Mouse (Mus musculus): ENCODE measurements at regions not wholly inside any gene's neighbourhood (a gene's known extent, or its start where the extent isn't known, plus 50 kb on each side); places are given as distances from the start of the nearest gene placed in this dataset.

DNA sequence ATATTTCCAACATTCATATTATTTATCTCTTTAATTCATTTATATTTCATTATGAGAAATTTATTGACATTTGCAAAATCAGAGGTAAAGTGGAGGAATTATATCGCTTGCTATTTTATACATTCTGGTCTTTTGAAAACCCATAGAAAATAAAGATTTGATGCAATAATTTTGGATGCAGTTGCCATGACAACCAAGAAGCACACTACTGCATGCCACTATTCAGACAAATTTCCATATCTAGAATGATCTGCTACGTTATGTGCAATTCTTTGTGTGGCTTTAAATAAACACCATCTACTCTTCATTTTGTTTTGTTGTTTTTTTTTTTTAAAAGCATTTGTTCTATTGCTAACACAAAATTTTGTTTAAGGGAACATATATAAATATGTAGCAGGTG, 474.4 kb downstream of the Pcdh18 start:
- WGBS = 82% methylated on average over 2 of the region's 2 CpGs
- no peaks in the 10 kb centered on the region for H3K4me1 ChIP-seq
- no peak overlapping the region for H3K9ac ChIP-seq
- no peak overlapping the region for H3K4me2 ChIP-seq
- no peaks in the 10 kb centered on the region for H3K9me3 ChIP-seq
- ATAC-seq (ENCODE audit: low FRiP score) = no peak
- H3K36me3 ChIP-seq (replicated peaks) = no peaks in the 10 kb centered on the region
- no peaks in the 10 kb centered on the region for H3K27me3 ChIP-seq
- no peak overlapping the region for H3K4me3 ChIP-seq (replicated peaks)
- no peak overlapping the region for H3K27ac ChIP-seq

DNA sequence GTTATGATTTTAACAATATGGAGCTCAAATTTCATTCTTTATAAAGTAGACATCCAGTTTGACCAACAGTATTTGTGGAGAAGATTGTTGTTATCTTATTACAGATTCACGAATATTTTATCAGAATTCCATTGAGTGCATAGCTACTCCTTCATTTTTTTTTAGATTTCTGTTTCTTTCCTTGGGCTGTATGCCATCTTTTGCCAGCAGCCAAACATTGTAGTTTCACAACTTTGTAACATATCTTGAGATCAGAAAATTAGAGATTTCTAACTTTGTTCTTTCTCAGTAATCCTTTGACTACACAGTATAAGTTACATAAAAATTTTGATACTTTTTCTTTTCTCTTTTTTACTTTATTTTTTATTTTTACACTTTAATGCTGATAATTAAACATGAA, 478.8 kb downstream of the Pcdh18 start:
- no peak for ATAC-seq (ENCODE audit: low FRiP score)
- H3K4me3 ChIP-seq (replicated peaks) = no peak overlapping the region
- H3K4me2 ChIP-seq = no peak overlapping the region
- H3K9ac ChIP-seq = no peak overlapping the region
- H3K4me1 ChIP-seq = no peaks in the 10 kb centered on the region
- H3K27me3 ChIP-seq = no peaks in the 10 kb centered on the region
- H3K27ac ChIP-seq = no peak overlapping the region
- H3K9me3 ChIP-seq = no peaks in the 10 kb centered on the region
- WGBS = 90% methylated on average over 1 of the region's 1 CpGs
- no peaks in the 10 kb centered on the region for H3K36me3 ChIP-seq (replicated peaks)

DNA sequence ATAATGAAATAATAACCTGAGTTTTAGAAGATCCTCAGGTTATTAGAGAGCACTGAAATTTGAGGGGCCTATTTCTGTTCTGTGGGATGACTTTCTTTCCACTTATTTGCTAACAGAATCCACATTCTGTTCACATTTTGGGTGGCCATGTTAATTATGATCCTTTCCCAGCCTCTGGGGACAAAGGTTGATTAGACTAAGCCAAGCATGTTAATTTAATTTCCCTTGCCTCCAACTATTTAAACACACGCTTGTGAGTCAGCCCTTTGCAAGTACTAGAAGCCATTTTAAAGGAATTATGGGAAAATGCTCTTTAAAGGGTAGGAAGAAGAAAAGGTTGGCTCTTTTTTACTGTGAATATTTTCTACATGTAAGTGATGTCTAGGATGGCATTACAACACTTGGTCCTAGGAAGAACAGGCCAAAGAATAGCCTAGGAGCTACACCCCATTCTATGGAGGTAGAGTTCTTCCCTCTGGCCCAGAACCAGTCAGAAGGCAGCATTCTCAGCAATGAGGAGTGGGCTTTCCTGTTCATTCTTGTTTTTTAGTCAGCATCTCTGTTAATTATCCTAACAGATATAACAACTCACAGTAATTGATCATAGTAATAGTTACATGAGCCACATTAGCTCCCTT, 482.7 kb downstream of the Pcdh18 start:
- WGBS = 32% methylated on average over 1 of the region's 1 CpGs
- H3K9me3 ChIP-seq = no peaks in the 10 kb centered on the region
- H3K27ac ChIP-seq = no peak overlapping the region
- H3K4me1 ChIP-seq = no peaks in the 10 kb centered on the region
- no peak overlapping the region for H3K4me3 ChIP-seq (replicated peaks)
- no peak overlapping the region for H3K9ac ChIP-seq
- ATAC-seq (ENCODE audit: low FRiP score) = peak; percentile 75; the same call in 1 of the 2 replicates
- H3K36me3 ChIP-seq (replicated peaks) = no peaks in the 10 kb centered on the region
- H3K4me2 ChIP-seq = no peak overlapping the region
- H3K27me3 ChIP-seq = no peaks in the 10 kb centered on the region

DNA sequence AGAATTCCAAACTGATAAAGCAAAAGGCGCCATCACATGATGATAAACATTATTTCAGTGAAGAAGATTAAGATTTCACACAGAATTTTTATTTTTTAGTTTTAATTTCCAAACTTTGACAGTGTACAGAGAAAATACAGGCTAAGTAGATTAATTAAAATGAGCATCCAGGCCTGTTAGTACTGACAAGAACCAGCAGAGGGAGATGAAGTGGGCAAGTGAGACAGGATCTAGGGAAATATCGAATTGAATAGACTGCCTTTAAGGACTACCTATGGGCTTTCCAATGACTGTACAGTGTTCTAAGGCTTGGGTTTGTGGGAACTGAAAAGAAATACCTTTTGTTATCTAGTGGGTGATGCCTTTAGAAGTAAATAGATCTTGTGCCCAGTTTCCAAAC, 491.1 kb downstream of the Pcdh18 start:
- Histone ChIP-seq H3K27me3 (no peaks in the 10 kb centered on the region), H3K9ac (no peak overlapping the region), H3K4me2 (no peak overlapping the region), H3K4me1 (no peaks in the 10 kb centered on the region), H3K4me3 (replicated peaks) (no peak overlapping the region), H3K27ac (no peak overlapping the region), H3K36me3 (replicated peaks) (no peaks in the 10 kb centered on the region), H3K9me3 (no peaks in the 10 kb centered on the region)
- 78% methylated on average over 2 of the region's 2 CpGs for WGBS
- 0 out of 2 replicates have a peak, but pooled peaks have one; percentile 39 for ATAC-seq (ENCODE audit: low FRiP score)
